Mouse (Mus musculus): ENCODE measurements around the gene Gm11549.

The Gm11549 gene

GRCm38 (mm10) chr3:36516196-36516595 is 5.4 kb downstream of the Gm11549 start:
- no peak for DNase-seq (ENCODE audit: low read depth)

GRCm38 (mm10) chr3:36511491-36511890 is 10.1 kb downstream of the Gm11549 start:
- DNase-seq (ENCODE audit: low read depth): no peak

GRCm38 (mm10) chr3:36505809-36506735 is 15.5 kb downstream of the Gm11549 start:
- no peak for DNase-seq (ENCODE audit: low read depth)

DNA sequence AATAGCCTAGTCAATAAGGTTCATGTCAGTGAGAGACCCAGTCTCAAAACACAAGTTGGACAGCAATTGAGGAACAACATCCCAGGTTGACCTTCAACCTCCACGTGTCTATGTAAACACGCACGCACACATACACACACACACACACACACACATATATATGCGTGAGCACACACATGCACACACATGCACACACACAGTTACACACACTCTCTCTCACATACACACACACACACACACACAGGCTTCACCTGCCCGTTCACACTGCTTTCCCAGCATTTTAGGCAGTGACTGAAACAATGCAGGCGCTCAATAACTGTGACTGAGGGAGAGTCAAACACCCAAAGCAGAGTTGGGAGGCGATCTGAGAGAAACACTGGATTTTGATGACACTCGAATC is 16.3 kb downstream of the Gm11549 start:
- no peak for DNase-seq (ENCODE audit: low read depth)

DNA sequence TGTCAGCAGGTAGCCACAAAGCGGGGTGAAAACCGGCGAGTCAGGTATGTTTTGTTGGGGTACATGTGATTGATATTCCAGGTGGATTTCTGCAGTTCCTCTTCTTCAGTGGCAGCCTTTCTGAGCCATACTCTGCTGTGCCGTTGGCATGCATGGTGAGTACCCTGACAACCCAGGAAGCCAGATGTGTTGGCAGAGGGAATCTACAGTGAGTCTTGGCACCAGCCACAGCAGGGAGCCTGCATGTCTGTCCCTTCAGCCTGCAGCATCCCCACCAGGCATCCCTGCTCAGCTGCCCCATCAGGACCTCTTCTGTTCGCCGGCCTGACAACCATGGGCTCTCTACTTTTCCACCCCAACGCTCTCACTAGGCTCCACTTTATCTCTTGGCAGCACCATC is 20.1 kb downstream of the Gm11549 start:
- no peak for DNase-seq (ENCODE audit: low read depth)

DNA sequence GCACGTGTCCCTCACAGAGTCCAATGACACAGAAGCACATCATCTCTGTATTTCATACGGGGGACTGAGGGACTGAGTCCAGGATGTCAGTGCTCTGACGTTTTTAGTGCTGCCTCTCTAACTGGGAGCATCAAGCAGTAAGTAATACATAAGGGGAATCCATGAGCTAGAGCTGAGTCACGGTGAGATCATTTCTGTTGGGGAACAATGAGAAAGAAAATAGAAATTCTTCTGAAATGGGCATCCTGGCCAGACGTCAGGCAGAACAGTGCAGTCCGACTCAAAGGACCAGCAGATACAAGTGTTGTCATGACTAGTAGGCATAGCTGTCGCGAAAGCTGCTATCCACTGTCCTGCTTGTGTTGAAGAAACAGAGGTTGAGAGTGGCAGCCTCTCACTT is 20.6 kb downstream of the Gm11549 start:
- DNase-seq (ENCODE audit: low read depth): no peak

DNA sequence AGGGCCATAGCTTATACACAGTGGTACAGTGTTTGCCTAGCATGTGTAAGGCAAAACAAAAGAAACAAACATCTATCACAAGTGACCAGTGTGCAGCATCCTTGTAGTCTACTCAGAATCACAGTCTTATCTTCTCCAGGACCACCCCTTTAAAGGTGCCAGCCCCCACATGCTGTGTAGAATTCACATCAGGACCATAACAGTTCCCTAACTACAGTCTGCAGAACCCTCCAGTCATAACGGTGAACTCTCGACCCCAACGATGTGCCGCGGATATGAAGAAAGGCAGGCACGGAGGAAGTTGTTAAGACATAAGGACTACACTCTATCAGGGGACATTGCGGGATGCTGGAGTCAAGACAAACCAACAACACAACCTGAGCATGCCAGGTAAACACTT is 22.2 kb downstream of the Gm11549 start:
- no peak for DNase-seq (ENCODE audit: low read depth)

DNA sequence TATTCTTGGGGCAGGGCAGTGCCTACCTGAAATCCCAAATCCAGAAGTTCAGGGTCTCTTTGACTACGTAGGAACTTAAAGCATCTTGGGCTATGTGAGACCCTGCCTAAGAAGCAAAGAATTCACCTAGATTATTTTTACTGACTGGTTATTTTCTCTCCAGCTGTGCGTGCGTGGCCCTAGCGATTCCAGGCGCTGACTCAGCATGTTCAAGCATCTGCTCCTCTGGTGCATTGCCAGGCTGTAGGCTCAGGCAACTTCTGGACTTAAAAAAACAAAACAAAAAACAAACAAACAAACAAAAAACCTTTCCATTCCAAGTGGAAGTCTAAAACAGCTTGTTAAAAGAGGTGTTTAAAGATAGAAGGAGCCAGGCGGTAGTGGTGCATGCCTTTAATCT is 23.4 kb downstream of the Gm11549 start:
- DNase-seq (ENCODE audit: low read depth): no peak

DNA sequence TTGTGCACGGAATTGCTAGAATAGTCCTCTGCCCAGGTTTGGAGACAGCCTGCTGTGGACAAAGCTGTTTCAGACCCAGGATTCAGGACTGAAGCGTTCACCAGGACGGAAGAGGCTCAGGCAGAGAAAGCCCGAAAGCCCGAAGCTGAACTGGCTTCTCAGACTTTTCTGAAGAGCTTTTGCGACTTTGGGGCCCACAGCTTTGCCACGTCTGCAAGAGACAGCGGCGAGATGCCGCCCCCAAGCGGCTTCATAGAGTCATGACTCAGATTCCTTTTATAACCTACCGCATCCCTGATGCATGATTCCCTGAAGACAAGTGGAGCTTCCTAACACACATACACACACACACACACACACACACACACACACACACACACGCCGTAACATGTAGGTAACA is 24.9 kb downstream of the Gm11549 start:
- DNase-seq (ENCODE audit: low read depth): peak; percentile 35

DNA sequence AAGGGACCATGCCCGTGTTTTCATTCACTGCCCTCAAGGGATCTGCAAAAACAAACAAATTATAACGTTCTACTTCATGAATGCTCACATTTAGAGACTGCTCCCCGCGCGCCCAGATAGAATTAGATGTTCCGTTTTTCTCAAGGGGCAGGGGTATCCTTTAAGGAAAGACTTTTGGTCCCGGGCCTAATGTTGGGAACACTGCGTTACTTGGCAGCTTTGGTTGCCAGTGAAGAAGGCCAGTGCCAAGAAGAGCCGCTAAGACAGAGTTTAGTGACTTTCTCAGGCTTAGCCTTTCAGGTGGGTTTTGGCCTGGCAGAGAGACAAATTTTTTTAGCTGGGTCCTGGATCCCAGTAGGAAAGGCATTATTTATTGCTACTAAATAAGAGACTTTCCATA is 25.3 kb downstream of the Gm11549 start:
- no peak for DNase-seq (ENCODE audit: low read depth)

DNA sequence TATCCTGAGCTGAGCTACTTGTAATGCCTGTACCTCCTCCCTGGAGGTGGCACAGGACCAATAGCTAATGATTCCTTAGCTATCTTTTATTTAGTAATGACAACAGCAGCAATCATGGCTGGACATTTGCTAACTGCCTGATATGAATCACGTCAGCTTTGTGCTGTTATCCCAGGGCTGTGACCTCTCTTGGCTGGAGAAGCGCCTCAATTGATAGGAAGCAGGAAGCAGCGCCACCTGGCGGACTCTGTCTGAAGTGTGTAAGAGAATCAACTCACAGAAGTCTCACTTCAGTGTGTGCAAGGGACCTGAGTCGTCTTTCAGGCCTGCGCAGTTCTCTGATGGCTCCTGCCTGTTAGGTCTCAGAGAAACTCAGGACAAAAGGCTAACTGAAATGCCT is 26.2 kb downstream of the Gm11549 start:
- peak; percentile 61 for DNase-seq (ENCODE audit: low read depth)

DNA sequence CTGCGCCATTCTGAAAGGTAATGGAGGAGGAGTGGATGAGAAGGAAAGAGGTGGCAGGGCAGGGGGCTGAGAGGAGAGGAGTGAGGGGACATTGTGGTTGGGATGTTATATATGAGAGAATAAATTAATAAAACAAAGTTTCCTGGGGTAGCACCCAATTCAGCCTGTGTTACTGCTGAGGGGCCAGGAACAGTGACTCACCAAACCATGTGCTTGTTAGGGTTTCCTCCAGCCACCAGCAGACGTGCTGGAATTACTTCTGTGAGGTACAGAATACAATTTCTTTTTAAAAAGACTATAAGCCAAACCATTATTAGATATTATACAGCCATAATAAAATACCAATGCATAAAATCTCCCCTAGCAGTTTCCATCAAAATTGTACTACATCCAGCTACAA is 27.0 kb downstream of the Gm11549 start:
- DNase-seq (ENCODE audit: low read depth): no peak

- no peak for DNase-seq (ENCODE audit: low read depth)
Measured at GRCm38 (mm10) chr3:36493641-36494283, 27.9 kb downstream of the Gm11549 start.

DNA sequence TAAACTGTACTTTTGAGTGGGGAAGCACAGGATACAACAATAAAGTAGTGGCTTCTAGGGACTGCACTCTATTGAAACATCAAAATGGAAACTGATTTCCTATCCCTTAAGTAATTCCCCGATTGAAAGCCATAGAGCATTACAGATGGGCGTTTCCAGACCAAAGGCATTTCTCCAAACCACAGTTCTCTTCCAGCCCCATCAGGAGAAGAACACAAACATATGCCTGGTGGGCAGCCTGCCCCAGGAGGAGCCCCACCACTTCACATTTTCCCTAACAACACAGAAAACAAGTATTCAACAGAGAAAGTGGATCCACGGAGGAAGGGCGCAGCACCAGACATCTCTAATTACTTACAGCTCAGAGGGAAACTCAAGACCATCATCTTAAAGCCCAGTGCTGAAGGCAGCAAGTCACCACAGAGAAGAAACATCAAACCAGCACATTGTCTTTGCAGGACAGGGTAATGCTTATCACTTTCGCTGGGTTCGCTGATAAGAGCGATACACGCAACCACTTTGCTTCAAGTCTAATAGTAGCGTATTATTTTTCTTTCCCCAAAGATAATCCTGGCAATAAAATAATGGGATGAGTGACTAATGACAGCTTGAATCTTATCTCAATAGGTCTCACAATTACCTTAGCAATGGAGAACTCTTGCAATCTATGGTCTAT is 28.8 kb downstream of the Gm11549 start:
- no peak for DNase-seq (ENCODE audit: low read depth)

DNA sequence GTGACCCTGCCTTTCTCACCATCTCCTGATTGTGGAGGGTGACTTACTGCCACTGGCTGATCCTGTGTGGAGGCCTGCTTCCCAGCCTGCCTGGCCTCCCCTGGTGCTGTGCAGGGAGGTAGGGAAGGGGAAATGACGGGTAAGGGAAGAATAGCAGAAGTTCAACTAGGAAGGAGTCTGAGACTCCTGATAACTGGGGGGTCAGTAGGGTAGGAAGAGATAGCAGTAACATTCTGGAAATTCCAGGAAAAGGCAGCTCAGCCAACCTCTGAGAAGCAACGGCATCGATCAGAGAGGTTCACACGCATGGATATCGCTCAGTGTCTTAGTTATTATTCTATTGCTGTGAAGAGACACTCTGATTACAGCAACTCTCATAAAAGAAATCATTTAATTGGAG is 30.1 kb downstream of the Gm11549 start:
- DNase-seq (ENCODE audit: low read depth): no peak

DNA sequence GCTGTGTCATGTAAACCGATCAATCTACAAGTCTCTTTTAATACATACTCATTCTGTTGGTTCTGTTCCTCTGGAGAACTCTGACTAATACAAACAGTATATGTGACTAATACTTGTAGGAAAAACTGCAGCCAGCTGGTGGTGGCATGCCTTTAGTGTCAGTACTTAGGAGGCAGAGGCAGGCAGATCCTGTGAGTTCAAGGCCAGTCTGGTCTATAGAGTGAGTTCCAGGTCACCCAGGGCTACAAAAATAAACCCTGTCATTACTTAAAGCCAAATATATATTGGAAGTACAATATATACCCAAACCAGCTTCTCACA is 32.1 kb downstream of the Gm11549 start:
- DNase-seq (ENCODE audit: low read depth): no peak

DNA sequence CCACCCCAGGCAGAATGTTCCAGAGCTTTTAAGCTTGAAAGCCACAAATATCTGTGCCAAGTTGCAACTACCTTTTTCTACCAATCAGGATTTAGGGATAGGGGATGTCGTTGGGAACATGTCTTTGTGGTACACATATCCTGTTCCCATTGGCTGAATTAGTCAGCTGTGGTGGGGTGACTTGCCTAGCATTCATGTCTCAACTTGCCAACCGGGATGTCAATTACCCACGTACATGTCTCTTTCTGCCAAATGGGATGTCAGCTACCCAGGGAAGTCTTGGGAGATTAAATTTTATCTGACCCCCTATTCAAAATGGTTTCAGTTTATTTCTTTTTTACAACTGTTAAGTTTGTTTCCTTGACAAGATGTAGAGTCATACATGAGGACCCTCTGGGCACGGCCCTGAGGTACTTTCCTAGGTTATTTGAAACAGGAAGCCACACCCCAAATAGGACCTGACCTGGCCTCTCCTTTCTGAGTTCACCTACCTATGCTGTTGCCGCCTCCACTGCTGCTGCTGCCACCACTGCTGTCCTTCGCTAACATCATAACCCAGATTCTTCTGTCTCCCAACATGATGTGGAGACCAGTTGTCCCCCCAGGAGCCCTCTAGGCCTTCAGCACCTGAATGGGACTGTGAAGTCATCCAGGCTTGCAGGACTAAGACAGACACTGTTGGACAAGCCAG is 32.6 kb downstream of the Gm11549 start:
- no peak for DNase-seq (ENCODE audit: low read depth)

GRCm38 (mm10) chr3:36488367-36488766 is 33.2 kb downstream of the Gm11549 start:
- DNase-seq (ENCODE audit: low read depth): no peak

DNA sequence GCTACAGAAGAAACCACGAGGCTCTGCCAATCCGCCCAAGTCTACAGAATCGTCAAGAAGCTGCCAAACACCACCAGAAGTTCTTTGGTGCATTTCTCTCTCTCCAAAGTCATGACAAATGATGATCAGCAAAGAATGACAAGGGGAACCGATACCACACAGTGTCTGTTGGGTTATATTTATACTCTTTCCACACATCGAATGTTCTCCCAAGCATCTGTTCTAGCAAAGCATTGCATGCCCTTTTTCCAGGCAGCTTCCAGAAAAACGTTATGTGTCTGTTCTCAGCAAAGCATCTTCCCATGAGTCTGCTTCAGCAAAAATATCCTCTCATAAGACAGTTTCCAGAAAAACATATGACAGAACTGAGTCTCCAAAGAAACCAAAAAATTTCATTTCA is 34.7 kb downstream of the Gm11549 start:
- DNase-seq (ENCODE audit: low read depth): no peak

GRCm38 (mm10) chr3:36486176-36486575 is 35.4 kb downstream of the Gm11549 start:
- DNase-seq (ENCODE audit: low read depth): no peak

DNA sequence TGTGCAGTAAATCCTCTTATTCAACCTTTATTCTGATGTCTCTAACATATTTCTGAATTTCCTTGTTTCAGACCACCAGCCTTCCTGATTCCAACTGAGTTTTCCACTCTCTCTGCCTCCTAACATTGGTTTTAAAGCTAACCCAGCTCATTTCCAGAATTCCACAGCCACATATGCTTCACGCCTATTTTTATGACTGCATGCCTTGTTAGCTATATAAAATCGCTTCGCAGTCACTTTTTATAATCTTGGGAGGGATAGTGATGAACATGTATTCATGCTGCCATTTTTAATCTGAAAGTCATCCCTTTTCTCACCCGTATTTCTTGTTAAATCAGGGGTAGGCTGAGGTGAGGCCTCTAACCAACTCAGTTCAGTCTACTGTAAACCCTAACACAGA is 37.3 kb downstream of the Gm11549 start:
- DNase-seq (ENCODE audit: low read depth): no peak

DNA sequence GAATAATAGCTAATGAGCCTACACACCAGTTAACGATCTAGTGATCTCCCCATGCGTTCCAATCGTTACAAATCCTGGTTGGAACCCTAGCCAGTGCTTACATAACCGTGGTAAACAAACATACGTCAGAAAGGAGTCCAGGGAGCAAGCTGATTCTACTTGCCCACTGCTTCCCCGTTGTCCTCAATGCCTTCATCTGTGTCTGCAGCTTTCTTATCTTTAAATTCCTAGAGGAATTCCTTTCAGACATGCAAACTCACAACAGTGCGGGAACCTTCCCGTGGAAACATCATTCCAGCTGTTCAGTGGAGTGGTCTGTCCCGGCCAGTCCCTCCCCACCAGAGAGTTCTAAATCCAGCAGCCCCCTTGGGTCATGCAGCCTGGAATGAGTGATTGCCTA is 38.7 kb downstream of the Gm11549 start:
- no peak for DNase-seq (ENCODE audit: low read depth)

DNA sequence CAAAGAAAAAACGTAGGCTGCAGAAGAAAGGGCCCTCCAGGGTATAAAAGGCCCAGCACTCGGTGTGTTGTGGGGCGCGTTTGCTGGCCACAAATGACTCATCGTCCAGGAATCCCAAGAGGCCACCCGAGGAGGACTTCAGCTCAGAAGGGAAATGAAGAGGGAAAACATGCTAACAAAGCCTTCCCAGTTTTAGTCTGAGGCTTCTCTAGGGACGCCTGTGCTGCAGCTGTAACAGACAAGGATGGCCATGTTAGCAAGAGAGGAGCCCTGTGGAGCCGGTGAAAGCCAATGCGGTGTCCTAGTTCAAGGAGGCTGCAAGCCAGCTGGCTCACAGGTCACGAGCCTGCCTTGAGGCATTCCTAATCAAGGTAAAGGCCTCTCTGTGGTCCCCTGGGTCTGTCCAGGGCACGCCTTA is 39.8 kb downstream of the Gm11549 start:
- DNase-seq (ENCODE audit: low read depth): no peak

All from c-Kit-positive CD71-positive TER-119-negative erythroid progenitor cells, embryonic 14.5 days (primary cell).